Mouse (Mus musculus): Measurements from ENCODE around the gene 9530068E07Rik. TPM values are rescaled to one million over a fixed set of nuclear protein-coding genes. Genes with fewer than 3 reads are reported as not detected.
"Not testable (repeated sequence)": the region's sequence is repeated elsewhere in the genome, so short reads cannot be mapped to it uniquely, and the experiment has no call there.

Gene 9530068E07Rik
- total and polyA plus RNA-seq, 2 experiments from 2014 or later: 115 to 127 TPM

- Histone ChIP-seq H3K4me3 (ENCODE audit: low read depth, low read length) (no peak overlapping the region), H3K36me3 (ENCODE audit: insufficient read depth) (peaks cover 59% of the 10 kb centered on the region), H3K27me3 (ENCODE audit: insufficient read depth, low read length) (no peaks in the 10 kb centered on the region), H3K9me3 (ENCODE audit: low read length) (no peaks in the 10 kb centered on the region), H3K9ac (no peak overlapping the region), H3K4me2 (ENCODE audit: low read depth) (no peak overlapping the region), H3K4me1 (ENCODE audit: insufficient read depth) (no peaks in the 10 kb centered on the region), H3K27ac (ENCODE audit: low read depth, low read length) (no peak overlapping the region)
- DNase-seq (no peak), ATAC-seq (no peak)
- WGBS: 87% methylated on average over 3 of the region's 3 CpGs
- no peak for TF ChIP-seq CTCF (IDR thresholded peaks at IDR 0.05; ENCODE audit: low read depth)
Observed at GRCm38 (mm10) chr11:52386892-52387291, 9.3 kb upstream of the 9530068E07Rik start.

- Histone ChIP-seq H3K4me1 (ENCODE audit: insufficient read depth) (no peaks in the 10 kb centered on the region), H3K27me3 (ENCODE audit: insufficient read depth, low read length) (no peaks in the 10 kb centered on the region), H3K4me3 (ENCODE audit: low read depth, low read length) (no peak overlapping the region), H3K4me2 (ENCODE audit: low read depth) (no peak overlapping the region), H3K36me3 (ENCODE audit: insufficient read depth) (peaks cover 50% of the 10 kb centered on the region), H3K9ac (no peak overlapping the region), H3K27ac (ENCODE audit: low read depth, low read length) (no peak overlapping the region), H3K9me3 (ENCODE audit: low read length) (no peaks in the 10 kb centered on the region)
- DNase-seq: no peak
- WGBS: 93% methylated on average over 12 of the region's 12 CpGs
- ATAC-seq: no peak
- TF ChIP-seq CTCF (IDR thresholded peaks at IDR 0.05; ENCODE audit: low read depth): no peak
Observed at GRCm38 (mm10) chr11:52388150-52388549, 8.1 kb upstream of the 9530068E07Rik start.

GRCm38 (mm10) chr11:52388979-52389378 is 7.2 kb upstream of the 9530068E07Rik start:
- 89% methylated on average over 5 of the region's 5 CpGs for whole genome bisulfite sequencing
- H3K4me1 ChIP-seq (ENCODE audit: insufficient read depth); H3K9ac ChIP-seq; H3K4me3 ChIP-seq (ENCODE audit: low read depth, low read length); ATAC-seq; H3K9me3 ChIP-seq (ENCODE audit: low read length); DNase-seq; H3K27me3 ChIP-seq (ENCODE audit: insufficient read depth, low read length); H3K27ac ChIP-seq (ENCODE audit: low read depth, low read length); H3K4me2 ChIP-seq (ENCODE audit: low read depth): not testable (repeated sequence)
- peaks cover 43% of the 10 kb centered on the region for H3K36me3 ChIP-seq (ENCODE audit: insufficient read depth)

DNA sequence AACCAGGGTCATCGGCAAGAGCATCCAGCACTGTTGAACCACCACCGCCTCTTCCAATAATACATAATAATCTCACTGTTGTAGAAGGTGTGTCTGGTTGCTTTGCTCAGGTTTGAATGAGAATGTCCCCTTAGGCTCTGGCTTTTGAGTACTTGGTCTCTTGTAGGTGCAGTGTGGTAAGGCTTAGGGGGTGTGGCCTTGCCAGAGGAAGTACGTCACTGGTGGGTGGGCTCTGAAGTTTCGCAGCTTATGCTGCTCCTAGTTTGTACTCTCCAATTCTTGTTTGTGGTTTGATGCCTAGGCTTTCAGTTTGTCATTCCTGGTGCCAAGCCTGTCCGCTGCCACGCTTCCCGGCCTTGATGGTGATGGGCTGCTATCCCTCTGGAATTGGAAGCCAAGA is 6.3 kb upstream of the 9530068E07Rik start:
- no peak for DNase-seq
- no peak for TF ChIP-seq CTCF (IDR thresholded peaks at IDR 0.05; ENCODE audit: low read depth)
- Histone ChIP-seq H3K4me2 (ENCODE audit: low read depth) (no peak overlapping the region), H3K9ac (no peak overlapping the region), H3K27ac (ENCODE audit: low read depth, low read length) (no peak overlapping the region), H3K9me3 (ENCODE audit: low read length) (no peaks in the 10 kb centered on the region), H3K36me3 (ENCODE audit: insufficient read depth) (peaks cover 35% of the 10 kb centered on the region), H3K4me3 (ENCODE audit: low read depth, low read length) (no peak overlapping the region), H3K27me3 (ENCODE audit: insufficient read depth, low read length) (no peaks in the 10 kb centered on the region), H3K4me1 (ENCODE audit: insufficient read depth) (no peaks in the 10 kb centered on the region)
- 96% methylated on average over 7 of the region's 7 CpGs for WGBS
- ATAC-seq: no peak

DNA sequence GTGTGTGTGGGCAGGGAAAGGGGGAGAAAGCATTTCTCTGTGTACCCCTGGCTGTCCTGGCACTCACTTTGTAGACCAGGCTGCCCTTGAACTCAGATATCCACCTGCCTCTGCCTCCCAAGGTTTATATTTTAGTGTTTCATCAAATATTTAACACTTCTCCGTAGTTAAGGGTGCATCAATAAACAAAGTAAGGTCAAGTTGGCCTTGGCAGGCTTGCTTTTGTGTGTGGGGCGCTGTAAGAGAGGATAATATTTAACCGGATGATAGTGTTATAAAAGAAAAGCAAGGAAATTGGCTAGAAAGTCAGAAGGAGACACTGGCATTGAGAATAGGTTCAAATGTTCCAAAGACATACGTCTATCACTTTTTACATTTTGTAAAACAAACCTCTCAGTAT is 1.7 kb upstream of the 9530068E07Rik start:
- H3K4me2 ChIP-seq (ENCODE audit: low read depth): no peak overlapping the region
- no peaks in the 10 kb centered on the region for H3K4me1 ChIP-seq (ENCODE audit: insufficient read depth)
- 0 out of 2 replicates have a peak, but pooled peaks cover 3% of the 10 kb centered on the region for H3K36me3 ChIP-seq (ENCODE audit: insufficient read depth)
- no peak overlapping the region for H3K9ac ChIP-seq
- no peaks in the 10 kb centered on the region for H3K27me3 ChIP-seq (ENCODE audit: insufficient read depth, low read length)
- H3K4me3 ChIP-seq (ENCODE audit: low read depth, low read length): no peak overlapping the region
- WGBS: 81% methylated on average over 4 of the region's 4 CpGs
- H3K9me3 ChIP-seq (ENCODE audit: low read length): no peaks in the 10 kb centered on the region
- TF ChIP-seq CTCF (IDR thresholded peaks at IDR 0.05; ENCODE audit: low read depth): no peak
- H3K27ac ChIP-seq (ENCODE audit: low read depth, low read length): no peak overlapping the region
- no peak for ATAC-seq
- no peak for DNase-seq

DNA sequence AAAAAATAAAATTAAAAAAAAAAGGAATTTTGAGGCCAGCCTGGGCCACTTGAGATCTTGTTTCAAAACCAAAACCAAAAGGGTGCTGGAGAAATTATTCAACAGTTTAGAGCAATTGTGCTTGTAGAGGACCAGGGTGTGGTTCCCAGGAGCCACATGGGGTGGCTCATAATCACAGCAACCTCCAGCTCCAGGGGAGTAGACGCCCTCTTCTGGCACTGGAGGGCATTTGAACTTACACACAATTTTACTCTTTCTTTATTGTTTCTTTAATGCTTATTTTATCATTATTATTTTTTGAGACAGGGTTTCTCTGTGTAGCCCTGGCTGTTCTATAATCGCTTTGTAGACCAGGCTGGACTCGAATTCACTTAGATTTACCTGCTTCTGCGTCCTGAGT is 885 bp upstream of the 9530068E07Rik start:
- no peak for ATAC-seq
- Histone ChIP-seq H3K27ac (ENCODE audit: low read depth, low read length) (no peak overlapping the region), H3K4me2 (ENCODE audit: low read depth) (no peak overlapping the region), H3K4me3 (ENCODE audit: low read depth, low read length) (no peak overlapping the region), H3K9ac (no peak overlapping the region), H3K9me3 (ENCODE audit: low read length) (no peaks in the 10 kb centered on the region), H3K4me1 (ENCODE audit: insufficient read depth) (no peaks in the 10 kb centered on the region), H3K36me3 (ENCODE audit: insufficient read depth) (0 out of 2 replicates have a peak, but pooled peaks cover 2% of the 10 kb centered on the region), H3K27me3 (ENCODE audit: insufficient read depth, low read length) (no peaks in the 10 kb centered on the region)
- no peak for TF ChIP-seq CTCF (IDR thresholded peaks at IDR 0.05; ENCODE audit: low read depth)
- WGBS: 28% methylated on average over 4 of the region's 4 CpGs
- DNase-seq: no peak

GRCm38 (mm10) chr11:52396597-52397188 is 465 bp downstream of the 9530068E07Rik start:
- no peaks in the 10 kb centered on the region for H3K27me3 ChIP-seq (ENCODE audit: insufficient read depth, low read length)
- no peaks in the 10 kb centered on the region for H3K36me3 ChIP-seq (ENCODE audit: insufficient read depth)
- no peaks in the 10 kb centered on the region for H3K9me3 ChIP-seq (ENCODE audit: low read length)
- peak; percentile 77 for ATAC-seq
- peak overlapping the region; percentile 69 for H3K4me2 ChIP-seq (ENCODE audit: low read depth)
- no peaks in the 10 kb centered on the region for H3K4me1 ChIP-seq (ENCODE audit: insufficient read depth)
- TF ChIP-seq CTCF (IDR thresholded peaks at IDR 0.05; ENCODE audit: low read depth): no peak
- peak overlapping the region; percentile 97 for H3K4me3 ChIP-seq (ENCODE audit: low read depth, low read length)
- peak overlapping the region; percentile 90 for H3K27ac ChIP-seq (ENCODE audit: low read depth, low read length)
- H3K9ac ChIP-seq: peak overlapping the region; percentile 95
- 2% methylated on average over 33 of the region's 33 CpGs for WGBS
- DNase-seq: peak; percentile 18
